Mouse (Mus musculus): ENCODE measurements at regions not wholly inside any gene's neighbourhood (a gene's known extent, or its start where the extent isn't known, plus 50 kb on each side); places are given as distances from the start of the nearest gene placed in this dataset.

- WGBS = 60% methylated on average over 6 of the region's 6 CpGs
- H3K27ac ChIP-seq (replicated peaks) = no peak overlapping the region
- no peaks in the 10 kb centered on the region for H3K9me3 ChIP-seq
- no peaks in the 10 kb centered on the region for H3K27me3 ChIP-seq (replicated peaks; ENCODE audit: low read depth, poor library complexity, severe bottlenecking)
- H3K36me3 ChIP-seq (replicated peaks) = no peaks in the 10 kb centered on the region
- DNase-seq (ENCODE audit: low spot score) = peak; percentile 45
- no peak overlapping the region for H3K4me3 ChIP-seq
- H3K4me1 ChIP-seq = no peaks in the 10 kb centered on the region
Observed at GRCm38 (mm10) chr8:55754189-55754588, 152.6 kb downstream of the Adam29 start.

DNA sequence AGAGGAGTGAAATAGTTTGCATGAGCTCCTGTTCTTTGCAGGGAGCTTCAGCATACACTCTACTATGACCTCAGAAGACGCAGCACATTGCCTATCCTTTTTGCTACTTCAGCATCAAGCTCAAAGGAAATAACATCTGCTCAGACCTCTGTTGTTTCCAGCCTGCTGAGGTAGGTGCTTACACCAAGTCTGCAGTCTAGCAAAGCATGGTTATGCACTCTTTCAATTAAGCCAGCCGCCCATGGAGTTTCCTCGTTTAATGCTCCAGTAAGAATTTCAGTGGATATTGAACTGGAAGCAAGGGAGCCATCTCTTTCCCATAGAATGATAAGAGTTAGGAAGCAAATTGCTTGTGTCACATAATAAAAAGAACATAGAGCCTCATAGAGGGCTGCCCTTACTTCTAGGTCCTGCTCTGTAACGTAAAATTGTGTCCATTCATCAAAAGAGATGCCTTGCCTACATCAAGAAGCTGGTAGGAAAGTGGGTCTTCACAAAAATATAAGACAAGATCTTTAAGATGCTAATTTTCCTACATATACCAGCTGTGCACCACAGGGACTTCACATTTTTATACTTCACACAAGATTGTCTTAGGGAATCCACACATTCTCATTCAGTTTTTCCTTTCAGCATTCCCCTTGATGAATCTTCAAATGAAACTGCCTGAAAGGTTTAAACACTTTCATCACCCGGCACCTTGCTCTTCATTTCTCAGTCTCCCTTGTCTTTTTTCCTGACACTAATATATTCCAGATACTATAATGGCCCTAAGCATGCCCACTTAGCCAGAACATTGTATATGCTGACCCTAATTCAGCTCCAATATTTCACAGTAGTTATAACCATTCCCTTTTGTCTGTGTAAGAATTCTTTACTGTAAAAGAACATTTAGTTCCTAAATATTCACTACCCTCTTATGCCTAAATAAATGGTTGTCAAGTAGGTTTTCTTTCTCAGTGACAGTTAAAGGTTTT is 182.2 kb downstream of the Adam29 start:
- Histone ChIP-seq H3K27ac (replicated peaks) (no peak overlapping the region), H3K4me1 (no peaks in the 10 kb centered on the region), H3K27me3 (replicated peaks; ENCODE audit: low read depth, poor library complexity, severe bottlenecking) (no peaks in the 10 kb centered on the region), H3K4me3 (no peak overlapping the region), H3K9me3 (no peaks in the 10 kb centered on the region), H3K36me3 (replicated peaks) (no peaks in the 10 kb centered on the region)
- no peak for DNase-seq (ENCODE audit: low spot score)
- 89% methylated on average over 5 of the region's 5 CpGs for WGBS

DNA sequence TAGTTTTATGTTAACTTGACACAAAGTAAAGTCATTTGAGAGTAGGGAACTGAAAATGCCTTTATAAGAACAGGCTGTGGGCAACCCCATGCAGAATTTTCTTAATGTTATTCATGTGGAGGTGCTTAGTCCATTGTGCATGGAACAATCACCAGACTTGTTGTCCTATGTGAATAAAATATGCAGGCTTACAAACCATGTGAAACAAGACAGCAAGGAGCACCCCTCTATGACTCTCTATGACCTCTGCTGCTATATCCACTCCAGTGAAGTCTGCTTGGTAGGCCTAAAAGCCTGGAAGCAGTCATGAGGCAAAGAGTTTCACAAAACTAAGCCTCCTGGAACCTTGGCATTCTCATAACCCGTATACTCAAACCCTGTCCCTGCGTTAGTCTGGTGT is 215.0 kb downstream of the Adam29 start:
- DNase-seq (ENCODE audit: low spot score) = no peak
- no peak overlapping the region for H3K27ac ChIP-seq (replicated peaks)
- H3K27me3 ChIP-seq (replicated peaks; ENCODE audit: low read depth, poor library complexity, severe bottlenecking) = no peaks in the 10 kb centered on the region
- no peaks in the 10 kb centered on the region for H3K4me1 ChIP-seq
- no peaks in the 10 kb centered on the region for H3K36me3 ChIP-seq (replicated peaks)
- 90% methylated on average over 2 of the region's 2 CpGs for WGBS
- no peak overlapping the region for H3K4me3 ChIP-seq
- no peaks in the 10 kb centered on the region for H3K9me3 ChIP-seq

DNA sequence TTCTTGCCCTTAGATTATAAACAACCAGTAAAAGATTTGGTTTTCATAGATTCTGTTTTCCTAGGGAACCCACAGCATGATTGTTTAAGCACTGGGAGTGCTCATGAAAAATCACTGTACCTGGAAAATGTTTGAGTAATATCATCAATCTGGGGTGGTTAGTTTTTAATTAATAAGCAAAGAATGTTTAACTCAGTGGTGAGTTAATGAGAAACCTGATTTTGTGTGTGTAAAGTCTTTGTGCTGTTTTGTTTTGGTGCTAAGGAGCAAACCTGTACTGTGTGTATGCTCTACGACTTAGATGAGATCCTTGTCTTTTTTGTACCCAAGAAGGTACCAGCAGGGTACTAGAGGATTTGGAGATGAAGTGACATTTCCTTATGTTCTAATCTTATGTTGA is 226.3 kb downstream of the Adam29 start:
- Histone ChIP-seq H3K4me1 (no peaks in the 10 kb centered on the region), H3K27me3 (replicated peaks; ENCODE audit: low read depth, poor library complexity, severe bottlenecking) (no peaks in the 10 kb centered on the region), H3K36me3 (replicated peaks) (no peaks in the 10 kb centered on the region), H3K9me3 (no peaks in the 10 kb centered on the region), H3K4me3 (no peak overlapping the region), H3K27ac (replicated peaks) (no peak overlapping the region)
- 81% methylated on average over 1 of the region's 1 CpGs for WGBS
- no peak for DNase-seq (ENCODE audit: low spot score)

GRCm38 (mm10) chr8:55638716-55639115 is 268.0 kb downstream of the Adam29 start:
- Histone ChIP-seq H3K4me1 (no peaks in the 10 kb centered on the region), H3K36me3 (replicated peaks) (no peaks in the 10 kb centered on the region), H3K27ac (replicated peaks) (no peak overlapping the region), H3K4me3 (no peak overlapping the region), H3K9me3 (no peaks in the 10 kb centered on the region), H3K27me3 (replicated peaks; ENCODE audit: low read depth, poor library complexity, severe bottlenecking) (no peaks in the 10 kb centered on the region)
- WGBS = 81% methylated on average over 2 of the region's 2 CpGs
- DNase-seq (ENCODE audit: low spot score) = no peak

DNA sequence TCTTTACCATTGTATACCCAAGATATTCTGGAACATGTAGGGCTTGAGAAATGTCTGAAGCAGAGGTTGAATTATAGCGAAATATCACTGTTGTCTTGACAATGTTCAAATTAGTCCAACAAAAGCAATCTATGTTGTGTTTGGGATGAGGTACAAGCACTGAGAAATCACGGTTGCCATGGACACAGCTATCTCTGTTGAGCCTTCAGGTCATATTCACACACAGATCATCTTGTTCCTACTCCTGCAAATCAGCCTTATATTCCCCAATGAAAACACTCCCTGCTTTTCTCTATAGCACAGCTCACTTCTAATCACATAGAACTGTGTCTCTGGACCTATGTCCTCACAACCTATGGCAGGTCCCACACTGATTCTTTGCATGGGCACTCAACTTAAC is 284.3 kb downstream of the Adam29 start:
- Histone ChIP-seq H3K4me3 (no peak overlapping the region), H3K4me1 (no peaks in the 10 kb centered on the region), H3K36me3 (replicated peaks) (no peaks in the 10 kb centered on the region), H3K27ac (replicated peaks) (no peak overlapping the region), H3K9me3 (no peaks in the 10 kb centered on the region), H3K27me3 (replicated peaks; ENCODE audit: low read depth, poor library complexity, severe bottlenecking) (no peaks in the 10 kb centered on the region)
- 84% methylated on average over 2 of the region's 2 CpGs for WGBS
- no peak for DNase-seq (ENCODE audit: low spot score)
